Mouse (Mus musculus) embryonic facial prominence, embryonic 14.5 days (tissue): ENCODE measurements around the gene Mbd5. TPM values are rescaled to one million over a fixed set of nuclear protein-coding genes. Genes with fewer than 3 reads are reported as not detected.

Experiments
- ATAC-seq: fragments of 200-750 bp; cut with Nextera tagmentation; 2 replicates; pipeline ENCODE4 v1.8.0; 2017; ENCODE audit warnings: low read depth, moderate number of reproducible peaks, moderate TSS enrichment
- DNase-seq: peaks from one replicate; pipeline ENCODE4 v3.0.0-alpha.2; 2015; ENCODE audit warnings: low spot score
- H3K27ac ChIP-seq: fragments of 300-500 bp; sonication (generic); replicated peaks from 2 replicates; pipeline ENCODE4 v1.5.1; 2014; ENCODE audit warnings: low read depth, mild to moderate bottlenecking, low read length, moderate library complexity
- H3K27me3 ChIP-seq: fragments of 300-500 bp; sonication (generic); replicated peaks from 2 replicates; pipeline ENCODE4 v1.6.1; 2014; ENCODE audit warnings: low read length; ENCODE audit not compliant: control insufficient read depth, insufficient read depth
- H3K36me3 ChIP-seq: fragments of 300-500 bp; sonication (generic); 2 replicates; pipeline ENCODE4 v1.6.1; 2014; ENCODE audit warnings: low read length, mixed read lengths; ENCODE audit not compliant: control insufficient read depth, insufficient read depth
- H3K4me1 ChIP-seq: fragments of 300-500 bp; sonication (generic); 2 replicates; pipeline ENCODE4 v1.6.1; 2014; ENCODE audit warnings: antibody characterized with exemption, low read length; ENCODE audit not compliant: control insufficient read depth, insufficient read depth
- H3K4me2 ChIP-seq: fragments of 300-500 bp; sonication (generic); 2 replicates; pipeline ENCODE4 v1.6.1; 2014; ENCODE audit warnings: low read depth, mild to moderate bottlenecking, low read length, moderate library complexity, mixed read lengths
- H3K4me3 ChIP-seq: fragments of 300-500 bp; sonication (generic); 2 replicates; pipeline ENCODE4 v1.5.1; 2014; ENCODE audit warnings: low read depth, mild to moderate bottlenecking, low read length
- H3K9ac ChIP-seq: fragments of 300-500 bp; sonication (generic); 2 replicates; pipeline ENCODE4 v1.6.1; 2014; ENCODE audit warnings: low read depth, mild to moderate bottlenecking, low read length, moderate library complexity, mixed read lengths
- H3K9me3 ChIP-seq: fragments of 300-500 bp; sonication (generic); 2 replicates; pipeline ENCODE4 v1.6.1; 2016; ENCODE audit warnings: low read length; ENCODE audit not compliant: control insufficient read depth
- WGBS: fragments of 180-500 bp; shearing (Covaris S2); extraction: QIAGEN DNeasy Blood & Tissue Kit; methylation state at CpG from one replicate; pipeline ENCODE4 v1.1.7; 2014; 5-methylcytosine and 5-hydroxymethylcytosine counted together
- polyA plus RNA-seq: library from polyadenylated mRNA; unstranded; fragments of >200 nt; fragmentation: Nextera tagmentation; extraction: Ambion mirVana; gene quantifications from 2 replicates; pipeline ENCODE4 v1.2.1, GENCODE M21; 2014

Gene Mbd5
- polyA plus RNA-seq, 1 experiment from 2014 or later, result 23.5 TPM

DNA sequence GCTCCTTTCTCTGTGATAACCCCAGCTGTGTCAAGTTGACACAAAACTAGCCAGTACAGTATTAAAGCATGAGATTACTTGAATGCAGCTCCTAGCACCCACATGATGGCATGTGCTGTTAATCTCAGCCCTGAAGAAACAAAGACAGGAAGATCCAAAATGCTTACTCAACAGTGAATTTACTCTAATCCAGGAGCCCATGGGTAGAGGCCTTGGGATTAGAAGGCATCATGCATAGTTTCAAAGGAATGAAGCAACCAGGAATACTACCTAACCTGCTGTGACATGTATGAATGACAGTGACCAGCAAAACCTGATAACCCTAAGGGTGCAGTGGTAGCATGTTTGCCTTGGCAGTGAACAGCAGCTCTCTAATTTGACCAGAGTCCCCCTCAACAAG lies 159.6 kb downstream of the Mbd5 start:
- no peaks in the 10 kb centered on the region for H3K9me3 ChIP-seq

GRCm38 (mm10) chr2:49119875-49120274 lies 170.6 kb downstream of the Mbd5 start:
- H3K9ac ChIP-seq, result no peak overlapping the region
- DNase-seq (no peak), ATAC-seq (no peak)
- no peak overlapping the region for H3K4me3 ChIP-seq
- H3K9me3 ChIP-seq, result no peaks in the 10 kb centered on the region
- no peaks in the 10 kb centered on the region for H3K27me3 ChIP-seq
- H3K36me3 ChIP-seq, result 0 out of 2 replicates have a peak, but pooled peaks cover 4% of the 10 kb centered on the region
- no peak overlapping the region for H3K4me2 ChIP-seq
- no peak overlapping the region for H3K27ac ChIP-seq
- no peaks in the 10 kb centered on the region for H3K4me1 ChIP-seq
- 92% methylated on average over 6 of the region's 6 CpGs for whole genome bisulfite sequencing

More for the DNA sequence above, 159.6 kb downstream of the Mbd5 start:
- no peak overlapping the region for H3K27ac ChIP-seq
- H3K9ac ChIP-seq, result no peak overlapping the region
- no peaks in the 10 kb centered on the region for H3K4me1 ChIP-seq
- no peaks in the 10 kb centered on the region for H3K36me3 ChIP-seq
- ATAC-seq (no peak), DNase-seq (no peak)
- no peak overlapping the region for H3K4me2 ChIP-seq
- H3K27me3 ChIP-seq, result no peaks in the 10 kb centered on the region
- H3K4me3 ChIP-seq, result no peak overlapping the region

DNA sequence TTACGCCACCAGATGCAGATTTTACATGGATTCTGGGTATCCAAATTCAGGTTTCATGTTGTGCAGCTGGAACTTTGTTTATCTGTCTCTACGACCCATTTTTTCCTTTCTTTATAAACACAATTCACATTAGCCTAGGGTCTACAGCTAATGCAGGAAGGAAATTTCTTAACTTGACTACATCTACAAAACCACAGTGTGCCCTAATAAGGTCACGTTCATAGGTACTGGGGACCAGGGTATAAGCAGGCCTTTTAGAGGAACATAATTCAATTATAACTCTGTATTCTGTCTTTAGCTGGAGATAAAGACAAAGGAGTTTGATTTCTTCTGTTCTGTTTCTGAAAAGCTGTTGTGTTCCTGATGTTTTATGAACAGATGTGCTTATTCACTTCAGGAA lies 172.3 kb downstream of the Mbd5 start:
- Histone ChIP-seq H3K9ac (no peak overlapping the region), H3K36me3 (0 out of 2 replicates have a peak, but pooled peaks cover 4% of the 10 kb centered on the region), H3K4me1 (no peaks in the 10 kb centered on the region), H3K9me3 (no peaks in the 10 kb centered on the region), H3K27me3 (no peaks in the 10 kb centered on the region), H3K4me2 (no peak overlapping the region), H3K4me3 (no peak overlapping the region), H3K27ac (no peak overlapping the region)
- no peak for DNase-seq
- no peak for ATAC-seq
- WGBS, result 82% methylated on average over 3 of the region's 3 CpGs

- no peak overlapping the region for H3K4me3 ChIP-seq
- no peak overlapping the region for H3K9ac ChIP-seq
- 77% methylated on average over 3 of the region's 3 CpGs for WGBS
- H3K4me1 ChIP-seq, result no peaks in the 10 kb centered on the region
- H3K4me2 ChIP-seq, result no peak overlapping the region
- DNase-seq (no peak), ATAC-seq (no peak)
- no peaks in the 10 kb centered on the region for H3K36me3 ChIP-seq
- H3K9me3 ChIP-seq, result no peaks in the 10 kb centered on the region
- H3K27me3 ChIP-seq, result no peaks in the 10 kb centered on the region
- H3K27ac ChIP-seq, result no peak overlapping the region
These were observed 192.9 kb downstream of the Mbd5 start for GRCm38 (mm10) chr2:49142186-49142585.

DNA sequence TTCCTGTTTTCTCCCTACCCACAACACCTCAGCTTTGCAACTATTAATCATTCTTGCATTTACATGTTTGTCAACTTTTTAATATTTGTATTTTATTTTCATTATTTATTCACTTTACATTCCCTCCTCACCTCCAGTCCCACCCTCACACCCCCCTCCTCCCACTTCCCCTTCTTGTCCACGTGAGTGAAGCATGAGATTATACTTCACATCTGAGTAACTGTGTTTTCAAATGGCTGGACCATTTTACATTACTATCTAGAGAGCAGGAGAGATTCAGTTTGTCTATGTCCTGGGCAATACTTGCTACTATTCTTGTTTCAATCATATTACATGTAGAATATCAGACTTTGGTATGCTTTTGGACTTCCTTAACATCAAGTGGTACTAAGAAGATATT lies 204.3 kb downstream of the Mbd5 start:
- ATAC-seq, result no peak
- no peaks in the 10 kb centered on the region for H3K9me3 ChIP-seq
- 64% methylated on average over 1 of the region's 1 CpGs for WGBS
- no peaks in the 10 kb centered on the region for H3K27me3 ChIP-seq
- H3K9ac ChIP-seq, result no peak overlapping the region
- H3K4me2 ChIP-seq, result no peak overlapping the region
- no peaks in the 10 kb centered on the region for H3K36me3 ChIP-seq
- DNase-seq, result no peak
- H3K4me3 ChIP-seq, result no peak overlapping the region
- H3K27ac ChIP-seq, result no peak overlapping the region
- no peaks in the 10 kb centered on the region for H3K4me1 ChIP-seq

GRCm38 (mm10) chr2:49160232-49160947 lies 211.1 kb downstream of the Mbd5 start:
- no peaks in the 10 kb centered on the region for H3K27me3 ChIP-seq
- H3K4me2 ChIP-seq, result no peak overlapping the region
- H3K27ac ChIP-seq, result no peak overlapping the region
- H3K36me3 ChIP-seq, result 0 out of 2 replicates have a peak, but pooled peaks cover 6% of the 10 kb centered on the region
- no peak for ATAC-seq
- no peak for DNase-seq
- no peaks in the 10 kb centered on the region for H3K4me1 ChIP-seq
- no peak overlapping the region for H3K4me3 ChIP-seq
- H3K9ac ChIP-seq, result no peak overlapping the region
- 93% methylated on average over 5 of the region's 5 CpGs for WGBS
- peaks cover 8% of the 10 kb centered on the region; the same call in 1 of the 2 replicates for H3K9me3 ChIP-seq

DNA sequence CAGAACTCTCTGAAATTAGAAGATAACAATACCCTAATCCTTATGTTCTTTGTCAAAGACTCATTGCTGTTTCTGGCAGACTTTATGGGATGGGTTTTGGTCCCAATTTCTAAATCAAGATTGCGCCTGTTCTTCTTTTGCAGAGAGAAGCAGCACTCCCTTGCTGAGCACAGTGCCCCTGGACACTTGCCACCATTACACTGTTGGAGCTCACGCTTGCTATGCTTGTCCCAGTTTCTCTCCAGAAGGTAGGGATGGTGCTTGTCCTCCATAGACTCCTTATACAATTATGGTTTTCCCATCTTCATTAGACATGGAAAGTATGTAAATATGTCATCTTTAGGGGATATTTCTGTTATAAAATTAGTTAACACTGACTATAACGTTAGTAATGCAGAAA lies 220.5 kb downstream of the Mbd5 start:
- Histone ChIP-seq H3K27me3 (no peaks in the 10 kb centered on the region), H3K27ac (no peak overlapping the region), H3K36me3 (0 out of 2 replicates have a peak, but pooled peaks cover 4% of the 10 kb centered on the region), H3K9ac (no peak overlapping the region), H3K4me1 (no peaks in the 10 kb centered on the region), H3K4me3 (no peak overlapping the region), H3K4me2 (no peak overlapping the region), H3K9me3 (0 out of 2 replicates have a peak, but pooled peaks cover under 1% of the 10 kb centered on the region)
- WGBS, result 91% methylated on average over 3 of the region's 3 CpGs
- no peak for ATAC-seq
- DNase-seq, result no peak

DNA sequence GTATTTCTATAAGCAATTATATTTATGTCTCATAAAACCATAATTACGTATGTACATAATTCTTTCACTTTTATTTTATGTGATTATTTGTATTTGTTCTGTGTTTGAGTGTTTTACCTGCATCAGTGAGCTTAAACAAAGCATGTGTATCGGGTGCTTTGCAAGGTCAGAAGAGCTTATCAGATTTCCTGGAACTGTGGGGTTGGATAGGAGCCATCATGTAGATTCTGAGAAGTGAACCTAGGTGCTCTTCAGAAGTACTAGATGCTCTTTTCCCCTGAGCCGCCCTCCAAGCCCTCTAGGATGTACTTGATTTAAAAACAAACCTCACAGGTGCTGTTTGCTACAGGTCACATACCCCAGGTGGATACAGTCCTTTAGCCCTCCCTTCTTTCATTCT lies 227.7 kb downstream of the Mbd5 start:
- Histone ChIP-seq H3K4me2 (no peak overlapping the region), H3K9ac (no peak overlapping the region)
- 85% methylated on average over 3 of the region's 3 CpGs for WGBS

GRCm38 (mm10) chr2:49190984-49191383 lies 241.7 kb downstream of the Mbd5 start:
- Histone ChIP-seq H3K27ac (no peak overlapping the region), H3K4me2 (no peak overlapping the region), H3K4me1 (no peaks in the 10 kb centered on the region), H3K9ac (no peak overlapping the region), H3K27me3 (no peaks in the 10 kb centered on the region), H3K9me3 (no peaks in the 10 kb centered on the region), H3K36me3 (no peaks in the 10 kb centered on the region), H3K4me3 (no peak overlapping the region)
- ATAC-seq (no peak), DNase-seq (no peak)
- 78% methylated on average over 2 of the region's 2 CpGs for WGBS

More for the DNA sequence above, 227.7 kb downstream of the Mbd5 start:
- 0 out of 2 replicates have a peak, but pooled peaks cover 1% of the 10 kb centered on the region for H3K9me3 ChIP-seq
- no peak overlapping the region for H3K27ac ChIP-seq
- ATAC-seq, result no peak
- DNase-seq, result no peak
- 0 out of 2 replicates have a peak, but pooled peaks cover 5% of the 10 kb centered on the region for H3K36me3 ChIP-seq
- H3K4me1 ChIP-seq, result no peaks in the 10 kb centered on the region
- H3K27me3 ChIP-seq, result no peaks in the 10 kb centered on the region
- H3K4me3 ChIP-seq, result no peak overlapping the region
